Mouse (Mus musculus) liver, embryonic 11.5 days (tissue): Measurements from ENCODE around the gene Prr29. TPM values are rescaled to one million over a fixed set of nuclear protein-coding genes. Genes with fewer than 3 reads are reported as not detected.

Source experiments
- ATAC-seq: fragments of 200-750 bp; cut with Nextera tagmentation; replicated peaks from 2 replicates; pipeline ENCODE4 v1.8.0; 2017; ENCODE audit warnings: moderate number of reproducible peaks, mild to moderate bottlenecking, moderate TSS enrichment, moderate library complexity; ENCODE audit not compliant: low FRiP score
- DNase-seq: peaks from one replicate; pipeline ENCODE4 v3.0.0-alpha.2; 2017; ENCODE audit warnings: low spot score
- H3K27ac ChIP-seq: fragments of 300-500 bp; sonication (generic); 2 replicates; pipeline ENCODE4 v1.5.1; 2014; ENCODE audit warnings: mild to moderate bottlenecking, low read depth, low read length, control low read depth
- H3K27me3 ChIP-seq: fragments of 300-500 bp; sonication (generic); replicated peaks from 2 replicates; pipeline ENCODE4 v1.6.1; 2014; ENCODE audit warnings: low read length, mixed read lengths; ENCODE audit not compliant: control insufficient read depth, insufficient read depth
- H3K36me3 ChIP-seq: fragments of 300-500 bp; sonication (generic); 2 replicates; pipeline ENCODE4 v1.6.1; 2014; ENCODE audit warnings: mild to moderate bottlenecking, low read length, moderate library complexity, mixed read lengths; ENCODE audit not compliant: control insufficient read depth, insufficient read depth
- H3K4me1 ChIP-seq: fragments of 300-500 bp; sonication (generic); replicated peaks from 2 replicates; pipeline ENCODE4 v1.6.1; 2014; ENCODE audit warnings: low read length, mixed read lengths; ENCODE audit not compliant: control insufficient read depth, insufficient read depth
- H3K4me2 ChIP-seq: fragments of 300-500 bp; sonication (generic); 2 replicates; pipeline ENCODE4 v1.6.1; 2014; ENCODE audit warnings: mild to moderate bottlenecking, control low read depth, moderate library complexity
- H3K4me3 ChIP-seq: fragments of 300-500 bp; sonication (generic); 2 replicates; pipeline ENCODE4 v1.5.1; 2014; ENCODE audit warnings: low read depth, low read length, control low read depth
- H3K9ac ChIP-seq: fragments of 300-500 bp; sonication (generic); 2 replicates; pipeline ENCODE4 v1.6.1; 2014; ENCODE audit warnings: low read depth, low read length, control low read depth
- H3K9me3 ChIP-seq: fragments of 300-500 bp; sonication (generic); 2 replicates; pipeline ENCODE4 v1.6.1; 2016; ENCODE audit warnings: low read length, inconsistent platforms, mixed read lengths; ENCODE audit not compliant: control insufficient read depth
- WGBS: fragments of 180-500 bp; shearing (Covaris S2); extraction: QIAGEN DNeasy Blood & Tissue Kit; methylation state at CpG from one replicate; pipeline ENCODE4 v1.1.7; 2014; 5-methylcytosine and 5-hydroxymethylcytosine counted together
- polyA plus RNA-seq: library from polyadenylated mRNA; unstranded; fragments of >200 nt; fragmentation: Nextera tagmentation; extraction: Ambion mirVana; gene quantifications from 2 replicates; pipeline ENCODE4 v1.2.1, GENCODE M21; 2014

The Prr29 gene
- polyA plus RNA-seq = not detected in 2 replicates

GRCm38 (mm10) chr11:106365366-106365765 lies at the start of gene Prr29:
TSS of gene Prr29 (plus strand) at chr11:106365472.
- H3K4me1 ChIP-seq = 0 out of 2 replicates have a peak, but pooled peaks cover 8% of the 10 kb centered on the region
- no peaks in the 10 kb centered on the region for H3K27me3 ChIP-seq
- H3K4me3 ChIP-seq = no peak within 1 kb of the TSS
- H3K27ac ChIP-seq = no peak within 1 kb of the TSS
- WGBS = 55% methylated on average over 10 of the region's 10 CpGs
- H3K4me2 ChIP-seq = no peak within 1 kb of the TSS
- H3K9ac ChIP-seq = no peak within 1 kb of the TSS
- no peaks in the 10 kb centered on the region for H3K9me3 ChIP-seq
- H3K36me3 ChIP-seq = no peaks in the 10 kb centered on the region
- DNase-seq (no peak), ATAC-seq (no peak)

GRCm38 (mm10) chr11:106316416-106316815 lies 48.9 kb upstream of the Prr29 start:
- H3K4me2 ChIP-seq = no peak overlapping the region
- H3K4me1 ChIP-seq = 0 out of 2 replicates have a peak, but pooled peaks cover 5% of the 10 kb centered on the region
- DNase-seq (no peak), ATAC-seq (no peak)
- no peaks in the 10 kb centered on the region for H3K36me3 ChIP-seq
- H3K4me3 ChIP-seq = no peak overlapping the region
- H3K9ac ChIP-seq = no peak overlapping the region
- H3K9me3 ChIP-seq = no peaks in the 10 kb centered on the region
- no peak overlapping the region for H3K27ac ChIP-seq
- H3K27me3 ChIP-seq = no peaks in the 10 kb centered on the region
- WGBS = 70% methylated on average over 1 of the region's 1 CpGs

GRCm38 (mm10) chr11:106317801-106318200 lies 47.5 kb upstream of the Prr29 start:
- H3K4me3 ChIP-seq = no peak overlapping the region
- no peaks in the 10 kb centered on the region for H3K27me3 ChIP-seq
- ATAC-seq = no peak
- 75% methylated on average over 7 of the region's 7 CpGs for WGBS
- no peak for DNase-seq
- H3K9ac ChIP-seq = no peak overlapping the region
- H3K4me1 ChIP-seq = 0 out of 2 replicates have a peak, but pooled peaks cover 5% of the 10 kb centered on the region
- no peak overlapping the region for H3K27ac ChIP-seq
- H3K36me3 ChIP-seq = no peaks in the 10 kb centered on the region
- no peak overlapping the region for H3K4me2 ChIP-seq
- H3K9me3 ChIP-seq = no peaks in the 10 kb centered on the region

GRCm38 (mm10) chr11:106318406-106319366 lies 46.6 kb upstream of the Prr29 start:
- H3K4me3 ChIP-seq = no peak overlapping the region
- 58% methylated on average over 21 of the region's 21 CpGs for WGBS
- no peak overlapping the region; the same call in 1 of the 2 replicates for H3K4me2 ChIP-seq
- ATAC-seq (no peak), DNase-seq (no peak)
- H3K9ac ChIP-seq = no peak overlapping the region
- no peaks in the 10 kb centered on the region for H3K9me3 ChIP-seq
- H3K27me3 ChIP-seq = no peaks in the 10 kb centered on the region
- H3K36me3 ChIP-seq = no peaks in the 10 kb centered on the region
- H3K27ac ChIP-seq = no peak overlapping the region
- 0 out of 2 replicates have a peak, but pooled peaks cover 3% of the 10 kb centered on the region for H3K4me1 ChIP-seq

GRCm38 (mm10) chr11:106324858-106325257 lies 40.4 kb upstream of the Prr29 start:
- Histone ChIP-seq H3K4me1 (peaks cover 5% of the 10 kb centered on the region; the same call in 1 of the 2 replicates), H3K9ac (no peak overlapping the region), H3K27me3 (no peaks in the 10 kb centered on the region; the same call in 1 of the 2 replicates), H3K36me3 (no peaks in the 10 kb centered on the region), H3K4me3 (no peak overlapping the region), H3K27ac (no peak overlapping the region), H3K9me3 (no peaks in the 10 kb centered on the region), H3K4me2 (no peak overlapping the region)
- 74% methylated on average over 5 of the region's 5 CpGs for WGBS
- DNase-seq (no peak), ATAC-seq (no peak)

GRCm38 (mm10) chr11:106325566-106326206 lies 39.6 kb upstream of the Prr29 start:
- H3K9ac ChIP-seq = no peak overlapping the region
- ATAC-seq (no peak), DNase-seq (no peak)
- H3K4me3 ChIP-seq = no peak overlapping the region
- H3K4me1 ChIP-seq = peaks cover 5% of the 10 kb centered on the region; the same call in 1 of the 2 replicates
- no peaks in the 10 kb centered on the region for H3K9me3 ChIP-seq
- H3K27me3 ChIP-seq = no peaks in the 10 kb centered on the region; the same call in 1 of the 2 replicates
- 56% methylated on average over 8 of the region's 8 CpGs for WGBS
- no peak overlapping the region for H3K27ac ChIP-seq
- no peaks in the 10 kb centered on the region for H3K36me3 ChIP-seq
- no peak overlapping the region for H3K4me2 ChIP-seq

GRCm38 (mm10) chr11:106326475-106326874 lies 38.8 kb upstream of the Prr29 start:
- Histone ChIP-seq H3K27ac (no peak overlapping the region), H3K9ac (no peak overlapping the region), H3K4me2 (no peak overlapping the region), H3K4me3 (no peak overlapping the region), H3K36me3 (no peaks in the 10 kb centered on the region), H3K9me3 (no peaks in the 10 kb centered on the region), H3K4me1 (peaks cover 5% of the 10 kb centered on the region; the same call in 1 of the 2 replicates), H3K27me3 (no peaks in the 10 kb centered on the region; the same call in 1 of the 2 replicates)
- DNase-seq (no peak), ATAC-seq (no peak)
- WGBS = 56% methylated on average over 8 of the region's 8 CpGs

- Histone ChIP-seq H3K4me2 (no peak overlapping the region), H3K4me3 (no peak overlapping the region), H3K36me3 (no peaks in the 10 kb centered on the region), H3K27me3 (no peaks in the 10 kb centered on the region; the same call in 1 of the 2 replicates), H3K27ac (no peak overlapping the region), H3K9me3 (no peaks in the 10 kb centered on the region), H3K4me1 (peaks cover 5% of the 10 kb centered on the region; the same call in 1 of the 2 replicates), H3K9ac (no peak overlapping the region)
- ATAC-seq (no peak), DNase-seq (no peak)
- 39% methylated on average over 5 of the region's 5 CpGs for WGBS
Observed at GRCm38 (mm10) chr11:106328521-106328920, 36.8 kb upstream of the Prr29 start.
